Mouse (Mus musculus) bone marrow, adult 2 months (tissue): Measurements from ENCODE around the gene Hs2st1.

Source experiments
- CTCF ChIP-seq: fragments of 200-500 bp; IDR thresholded peaks from 2 replicates; pipeline ENCODE4 v1.5.1; 2011; ENCODE audit warnings: low read length, control low read depth; ENCODE audit not compliant: control insufficient read depth, insufficient read depth
- POLR2A ChIP-seq: fragments of 200-500 bp; IDR thresholded peaks from 2 replicates; pipeline ENCODE4 v1.6.1; 2011; ENCODE audit warnings: low read depth, mild to moderate bottlenecking, control low read depth, low read length, borderline replicate concordance; ENCODE audit not compliant: control insufficient read depth

DNA sequence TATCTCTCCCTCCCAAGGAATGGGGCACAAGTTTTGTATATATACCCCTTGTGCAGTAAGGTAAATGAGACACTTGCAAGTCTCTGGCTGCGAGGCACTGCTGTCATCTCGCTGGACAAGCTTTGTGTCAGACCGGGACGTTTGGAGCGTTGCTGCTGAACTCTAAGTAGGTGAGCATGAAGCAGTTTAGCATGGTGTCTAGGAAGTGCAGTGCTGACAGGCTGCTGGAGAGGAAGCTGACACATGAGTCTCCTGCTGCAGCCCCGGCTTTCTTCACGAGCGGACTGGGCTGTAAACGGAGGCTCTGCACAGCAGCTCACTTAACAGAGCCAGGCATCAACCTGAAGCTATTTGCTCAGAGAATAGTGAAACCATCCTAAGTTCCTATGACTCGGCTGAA lies 107.3 kb downstream of the Hs2st1 start:
- TF ChIP-seq CTCF = no peak
- TF ChIP-seq POLR2A = no peak
